Mouse (Mus musculus): ENCODE measurements around the gene Cfc1. TPM values are rescaled to one million over a fixed set of nuclear protein-coding genes. Genes with fewer than 3 reads are reported as not detected.
A peak's percentile ranks its signal among the peaks of the same experiment; 100 is the strongest.

Cfc1 gene
- polyA plus RNA-seq, 2 experiments, result not detected

DNA sequence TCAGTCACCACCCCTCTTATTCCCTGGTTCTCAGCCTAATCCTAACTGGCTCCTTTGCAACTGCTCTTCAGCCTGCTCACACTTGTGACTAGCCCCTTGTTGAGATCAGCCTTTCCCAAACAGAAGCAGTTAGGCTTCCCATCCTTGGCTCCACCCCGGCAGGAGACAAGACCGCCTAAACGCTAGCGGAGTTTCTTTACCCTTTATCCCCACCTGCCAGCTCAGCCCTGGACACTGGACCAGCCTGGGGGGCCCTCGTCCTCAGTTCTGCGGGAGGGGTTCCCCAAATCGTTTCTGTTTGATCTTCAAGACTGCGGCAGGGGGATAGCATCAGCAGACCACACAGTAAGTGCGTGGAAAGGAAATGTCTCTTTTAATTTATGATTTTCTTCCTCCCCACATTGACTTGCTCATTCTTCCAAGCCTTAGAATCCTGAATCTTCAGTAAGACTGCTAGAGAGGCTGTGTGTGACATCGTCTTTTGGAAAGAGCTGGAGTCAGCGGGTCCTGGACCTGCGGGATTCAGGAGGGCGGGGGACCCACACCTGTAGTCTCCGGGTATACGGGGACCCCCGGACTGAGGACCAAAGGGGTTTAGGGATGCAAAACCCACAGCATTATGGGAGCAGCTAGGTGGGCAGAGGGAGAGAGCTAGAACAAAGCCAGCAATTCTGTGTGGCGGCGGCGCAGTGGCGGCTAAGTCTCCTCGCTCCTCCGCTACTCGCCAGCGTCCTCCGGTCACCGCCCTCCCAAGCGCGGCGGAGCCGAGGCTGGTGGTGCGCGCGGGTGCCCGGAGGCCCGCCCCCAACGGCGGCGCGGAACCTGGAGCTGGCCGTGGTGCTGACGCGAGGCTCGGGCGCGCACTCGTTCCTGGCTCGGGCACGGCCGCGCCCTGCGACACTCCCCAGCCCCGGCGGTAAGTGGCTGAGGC lies 43.7 kb downstream of the Cfc1 start, which contains the start of gene Amer3:
TSS of gene Amer3 (plus strand) at position 807 of the 931 bp plus-strand sequence.
- DNase-seq (ENCODE audit: low read depth in 3 of 3, low spot score in 3 of 3) (peak in 2 of 3 experiments; percentile 20), ATAC-seq (ENCODE audit: insufficient read depth) (peak; percentile 21; the same call in 1 of the 2 replicates)
- peak within 1 kb of the TSS; percentile 46 for H3K4me2 ChIP-seq (ENCODE audit: low read depth)
- no peak within 1 kb of the TSS for H3K4me3 ChIP-seq (ENCODE audit: insufficient read depth in 1 of 2, low read depth in 2 of 2, low read length in 2 of 2)
- 1% methylated on average over 53 of the region's 53 CpGs for WGBS (ENCODE audit: insufficient replicate concordance)
- peaks cover 8% of the 10 kb centered on the region for H3K27me3 ChIP-seq (ENCODE audit: control insufficient read depth, insufficient read depth, low read length)
- TF ChIP-seq CTCF (IDR thresholded peaks at IDR 0.05; ENCODE audit: low read depth) (no peak), EP300 (IDR thresholded peaks at IDR 0.05; ENCODE audit: low read depth) (no peak)
- no peak within 1 kb of the TSS for H3K27ac ChIP-seq
- H3K9me3 ChIP-seq (ENCODE audit: control insufficient read depth, low read length), result no peaks in the 10 kb centered on the region
- no peaks in the 10 kb centered on the region for H3K36me3 ChIP-seq (replicated peaks; ENCODE audit: control insufficient read depth, insufficient read depth, low read depth)
- H3K9ac ChIP-seq (replicated peaks), result no peak within 1 kb of the TSS
- H3K4me1 ChIP-seq (replicated peaks; ENCODE audit: control insufficient read depth in 2 of 2, insufficient read depth in 2 of 2, low read length in 1 of 2), result no peaks in the 10 kb centered on the region

DNA sequence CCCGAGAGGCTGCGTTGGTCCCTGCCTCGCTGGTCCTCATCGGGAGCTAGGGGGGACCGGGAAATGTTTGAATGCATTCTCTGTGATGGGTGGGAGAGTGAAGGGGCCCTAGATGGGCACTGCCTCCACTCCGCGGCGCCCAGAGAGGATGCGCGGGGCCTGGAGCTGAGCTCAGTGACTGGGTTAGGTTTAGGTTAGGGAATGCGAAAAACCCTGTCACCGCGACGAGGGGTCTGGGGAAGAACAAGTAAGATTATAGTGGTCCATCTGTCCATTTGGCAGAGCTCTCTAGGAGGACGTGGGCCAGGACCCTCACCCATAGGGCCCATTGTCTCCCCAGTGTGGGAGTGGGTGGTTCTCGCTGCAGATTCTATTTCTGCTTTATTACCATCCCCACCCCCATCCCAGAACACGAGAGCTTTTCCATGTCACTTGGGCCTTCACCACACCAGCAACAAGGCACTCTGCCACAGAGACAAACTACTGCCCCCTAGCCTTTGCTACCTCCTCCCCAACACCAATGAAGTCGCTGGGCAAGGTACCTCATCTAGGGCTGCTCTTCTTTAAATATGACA lies 44.4 kb downstream of the Cfc1 start:
- ATAC-seq (ENCODE audit: insufficient read depth) (no peak; the same call in 1 of the 2 replicates), DNase-seq (ENCODE audit: low read depth in 3 of 3, low spot score in 3 of 3) (no peak)
- H3K4me2 ChIP-seq (ENCODE audit: low read depth), result peak overlapping the region; percentile 46
- H3K9ac ChIP-seq (replicated peaks), result no peak overlapping the region
- 2% methylated on average over 18 of the region's 18 CpGs for WGBS (ENCODE audit: insufficient replicate concordance)
- TF ChIP-seq EP300 (IDR thresholded peaks at IDR 0.05; ENCODE audit: low read depth) (no peak), CTCF (IDR thresholded peaks at IDR 0.05; ENCODE audit: low read depth) (no peak)
- H3K36me3 ChIP-seq (replicated peaks; ENCODE audit: control insufficient read depth, insufficient read depth, low read depth), result no peaks in the 10 kb centered on the region
- no peaks in the 10 kb centered on the region for H3K9me3 ChIP-seq (ENCODE audit: control insufficient read depth, low read length)
- no peaks in the 10 kb centered on the region for H3K4me1 ChIP-seq (replicated peaks; ENCODE audit: control insufficient read depth in 2 of 2, insufficient read depth in 2 of 2, low read length in 1 of 2)
- H3K4me3 ChIP-seq (ENCODE audit: insufficient read depth in 1 of 2, low read depth in 2 of 2, low read length in 2 of 2), result no peak overlapping the region
- H3K27ac ChIP-seq, result no peak overlapping the region
- peaks cover 8% of the 10 kb centered on the region for H3K27me3 ChIP-seq (ENCODE audit: control insufficient read depth, insufficient read depth, low read length)

DNA sequence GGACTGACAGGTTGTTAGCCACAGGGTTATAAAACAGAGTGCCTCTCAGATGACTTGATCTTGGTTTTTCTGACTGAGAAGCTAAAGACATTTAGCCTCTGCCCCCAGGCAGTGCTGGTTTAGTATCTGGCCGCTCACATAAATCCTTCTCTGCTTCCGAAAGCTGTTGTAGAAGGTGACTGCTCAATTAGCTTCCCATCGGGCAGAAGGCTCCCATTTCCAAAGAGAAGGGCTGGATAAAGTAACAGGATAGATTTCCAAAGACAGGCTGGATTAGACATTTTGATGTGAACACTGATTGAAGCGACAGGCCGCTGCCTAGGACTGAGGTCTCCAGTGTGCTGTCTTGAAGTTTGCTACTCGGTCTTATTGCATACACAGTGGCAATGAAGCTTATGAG lies 46.8 kb downstream of the Cfc1 start:
- H3K36me3 ChIP-seq (replicated peaks; ENCODE audit: control insufficient read depth, insufficient read depth, low read depth), result no peaks in the 10 kb centered on the region
- no peak overlapping the region for H3K9ac ChIP-seq (replicated peaks)
- no peak overlapping the region for H3K4me2 ChIP-seq (ENCODE audit: low read depth)
- no peaks in the 10 kb centered on the region for H3K9me3 ChIP-seq (ENCODE audit: control insufficient read depth, low read length)
- ATAC-seq (ENCODE audit: insufficient read depth), result no peak
- H3K27ac ChIP-seq, result no peak overlapping the region
- TF ChIP-seq CTCF (IDR thresholded peaks at IDR 0.05; ENCODE audit: low read depth), result no peak
- TF ChIP-seq EP300 (IDR thresholded peaks at IDR 0.05; ENCODE audit: low read depth), result no peak
- H3K27me3 ChIP-seq (ENCODE audit: control insufficient read depth, insufficient read depth, low read length), result peaks cover 8% of the 10 kb centered on the region
- H3K4me1 ChIP-seq (replicated peaks; ENCODE audit: control insufficient read depth in 2 of 2, insufficient read depth in 2 of 2, low read length in 1 of 2), result no peaks in the 10 kb centered on the region
- no peak overlapping the region for H3K4me3 ChIP-seq (ENCODE audit: insufficient read depth in 1 of 2, low read depth in 2 of 2, low read length in 2 of 2)
- 65% methylated on average over 6 of the region's 6 CpGs for WGBS (ENCODE audit: insufficient replicate concordance)
- no peak for DNase-seq (ENCODE audit: low read depth in 3 of 3, low spot score in 3 of 3)

DNA sequence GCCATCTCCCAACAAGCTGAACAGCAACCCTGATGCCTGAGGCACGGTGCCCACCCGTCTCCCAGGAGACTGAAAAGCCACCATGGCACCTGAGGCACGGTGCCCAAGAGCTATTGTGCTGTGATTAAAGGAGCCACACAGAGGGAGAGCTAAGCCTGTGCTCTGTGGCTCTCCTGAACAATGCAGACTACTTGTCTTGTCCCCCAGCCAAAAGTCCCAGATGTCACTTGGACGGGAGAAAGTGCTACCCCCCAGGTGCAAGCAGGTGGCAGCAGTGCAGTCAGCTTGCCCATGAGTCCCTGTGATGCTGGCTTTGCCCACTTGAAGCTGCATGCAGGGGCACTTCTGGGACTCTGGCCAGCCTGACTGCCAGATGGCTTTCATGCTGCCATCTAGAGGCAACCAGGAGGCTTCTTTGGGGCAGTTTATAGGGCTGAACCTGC lies 48.4 kb downstream of the Cfc1 start:
- ATAC-seq (ENCODE audit: insufficient read depth), result no peak
- no peak for DNase-seq (ENCODE audit: low read depth in 3 of 3, low spot score in 3 of 3)
- WGBS (ENCODE audit: insufficient replicate concordance), result 14% methylated on average over 4 of the region's 4 CpGs

GRCm38 (mm10) chr1:34584736-34585135 lies 49.3 kb downstream of the Cfc1 start:
- Histone ChIP-seq H3K27ac (no peak overlapping the region), H3K9me3 (ENCODE audit: control insufficient read depth, low read length) (no peaks in the 10 kb centered on the region), H3K9ac (replicated peaks) (no peak overlapping the region), H3K4me1 (replicated peaks; ENCODE audit: control insufficient read depth in 2 of 2, insufficient read depth in 2 of 2, low read length in 1 of 2) (no peaks in the 10 kb centered on the region), H3K4me2 (ENCODE audit: low read depth) (no peak overlapping the region), H3K4me3 (ENCODE audit: insufficient read depth in 1 of 2, low read depth in 2 of 2, low read length in 2 of 2) (no peak overlapping the region), H3K36me3 (replicated peaks; ENCODE audit: control insufficient read depth, insufficient read depth, low read depth) (no peaks in the 10 kb centered on the region), H3K27me3 (ENCODE audit: control insufficient read depth, insufficient read depth, low read length) (peaks cover 2% of the 10 kb centered on the region; the same call in 1 of the 2 replicates)
- ATAC-seq (ENCODE audit: insufficient read depth) (no peak), DNase-seq (ENCODE audit: low read depth in 3 of 3, low spot score in 3 of 3) (no peak)
- 46% methylated on average over 4 of the region's 4 CpGs for WGBS (ENCODE audit: insufficient replicate concordance)
- TF ChIP-seq EP300 (IDR thresholded peaks at IDR 0.05; ENCODE audit: low read depth) (no peak), CTCF (IDR thresholded peaks at IDR 0.05; ENCODE audit: low read depth) (no peak)

More for the DNA sequence above, 48.4 kb downstream of the Cfc1 start:
- no peak overlapping the region for H3K4me2 ChIP-seq (ENCODE audit: low read depth)
- H3K36me3 ChIP-seq (replicated peaks; ENCODE audit: control insufficient read depth, insufficient read depth, low read depth), result no peaks in the 10 kb centered on the region
- TF ChIP-seq CTCF (IDR thresholded peaks at IDR 0.05; ENCODE audit: low read depth), result peak; percentile 18; the same call in 1 of the 2 replicates
- TF ChIP-seq EP300 (IDR thresholded peaks at IDR 0.05; ENCODE audit: low read depth), result no peak
- no peak overlapping the region for H3K9ac ChIP-seq (replicated peaks)
- no peak overlapping the region for H3K4me3 ChIP-seq (ENCODE audit: insufficient read depth in 1 of 2, low read depth in 2 of 2, low read length in 2 of 2)
- H3K27ac ChIP-seq, result no peak overlapping the region
- no peaks in the 10 kb centered on the region for H3K9me3 ChIP-seq (ENCODE audit: control insufficient read depth, low read length)
- H3K4me1 ChIP-seq (replicated peaks; ENCODE audit: control insufficient read depth in 2 of 2, insufficient read depth in 2 of 2, low read length in 1 of 2), result no peaks in the 10 kb centered on the region
- H3K27me3 ChIP-seq (ENCODE audit: control insufficient read depth, insufficient read depth, low read length), result peaks cover 6% of the 10 kb centered on the region
